Mouse (Mus musculus) ovary, adult 18-20 months (tissue): ENCODE measurements around the gene Etv6.

Source experiments
- DNase-seq: peaks from one replicate; pipeline ENCODE4 v3.0.0; 2022; ENCODE audit warnings: low spot score, mixed read lengths

The Etv6 gene

DNA sequence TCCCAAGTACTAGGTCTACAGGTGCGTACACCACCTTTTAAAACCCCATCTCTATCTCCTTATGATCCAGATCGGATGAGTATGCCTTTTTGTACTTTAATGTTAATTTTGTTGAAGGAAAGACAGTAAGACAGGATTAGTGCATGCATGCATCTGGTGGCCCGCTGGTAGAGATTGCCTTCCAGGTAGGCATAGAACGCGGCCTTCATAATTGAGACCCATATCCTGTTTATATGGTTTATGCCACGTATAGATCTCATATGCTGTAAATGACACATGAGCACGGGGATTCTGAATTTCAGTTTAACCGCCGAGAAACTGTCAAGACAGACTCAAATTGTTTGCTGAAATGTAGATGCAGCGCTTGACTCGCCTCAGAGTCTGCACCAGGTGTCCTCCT lies 133.3 kb downstream of the Etv6 start:
- no peak for DNase-seq

DNA sequence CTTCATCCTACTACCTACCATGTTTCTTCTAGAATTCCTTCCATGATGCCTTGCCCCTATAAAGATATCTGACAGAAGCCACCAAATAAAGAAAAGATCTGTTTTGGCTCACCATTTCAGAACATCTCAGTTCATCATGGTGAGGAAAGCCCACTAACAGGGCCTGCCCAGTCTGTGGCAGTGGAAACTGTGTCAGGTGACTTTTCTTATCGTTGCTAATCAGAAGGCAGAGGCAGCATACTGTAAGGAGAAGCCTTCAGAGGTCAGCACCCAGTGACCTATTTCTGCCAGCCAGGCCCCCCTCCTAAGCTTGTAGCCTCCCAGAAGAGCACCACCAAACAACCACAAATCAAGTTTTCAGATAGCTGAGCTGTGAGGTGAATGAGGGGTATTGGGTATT lies 135.7 kb downstream of the Etv6 start:
- no peak for DNase-seq

- no peak for DNase-seq
Measured at GRCm38 (mm10) chr6:134171906-134172728, 136.6 kb downstream of the Etv6 start.

DNA sequence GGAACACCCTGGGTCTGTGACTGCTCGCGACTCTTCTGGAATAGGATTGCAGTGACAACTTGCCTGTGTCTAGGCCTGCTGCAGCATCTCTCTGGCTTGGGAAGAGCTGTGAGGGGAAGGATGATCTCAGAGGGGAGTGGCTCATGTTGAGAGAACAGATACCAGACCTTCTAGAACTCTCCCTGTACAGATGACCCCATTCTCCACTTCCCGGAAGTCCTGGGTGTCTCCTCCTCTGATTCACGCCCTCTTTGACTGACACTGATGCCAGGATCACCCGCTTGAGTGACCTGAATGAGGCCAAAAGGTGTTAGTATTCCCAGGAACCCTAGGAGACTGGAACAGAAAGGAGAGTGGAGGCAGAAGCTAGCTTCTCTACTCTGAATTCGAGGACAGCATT lies 137.9 kb downstream of the Etv6 start:
- no peak for DNase-seq

GRCm38 (mm10) chr6:134175059-134175458 lies 139.6 kb downstream of the Etv6 start:
- DNase-seq, result no peak

DNA sequence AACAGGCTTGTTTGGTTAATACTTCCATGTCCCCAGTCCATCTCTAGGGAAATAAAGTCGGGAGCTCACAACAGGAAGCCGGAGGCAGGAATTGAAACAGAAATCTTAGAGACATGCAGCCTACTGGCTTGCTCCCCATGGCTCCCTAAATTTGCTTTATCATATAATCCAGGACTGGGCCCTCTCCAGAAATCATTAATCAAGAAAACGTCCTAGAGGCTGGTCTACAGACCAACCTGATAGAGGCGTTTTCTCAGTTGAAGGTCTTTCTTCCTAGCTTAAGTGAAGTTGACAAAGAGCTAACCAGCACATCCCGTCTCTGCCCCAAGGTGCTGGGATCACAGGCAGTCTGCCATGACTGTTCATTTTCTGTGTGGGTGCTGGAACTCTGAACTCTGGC lies 141.7 kb downstream of the Etv6 start:
- DNase-seq, result no peak

DNA sequence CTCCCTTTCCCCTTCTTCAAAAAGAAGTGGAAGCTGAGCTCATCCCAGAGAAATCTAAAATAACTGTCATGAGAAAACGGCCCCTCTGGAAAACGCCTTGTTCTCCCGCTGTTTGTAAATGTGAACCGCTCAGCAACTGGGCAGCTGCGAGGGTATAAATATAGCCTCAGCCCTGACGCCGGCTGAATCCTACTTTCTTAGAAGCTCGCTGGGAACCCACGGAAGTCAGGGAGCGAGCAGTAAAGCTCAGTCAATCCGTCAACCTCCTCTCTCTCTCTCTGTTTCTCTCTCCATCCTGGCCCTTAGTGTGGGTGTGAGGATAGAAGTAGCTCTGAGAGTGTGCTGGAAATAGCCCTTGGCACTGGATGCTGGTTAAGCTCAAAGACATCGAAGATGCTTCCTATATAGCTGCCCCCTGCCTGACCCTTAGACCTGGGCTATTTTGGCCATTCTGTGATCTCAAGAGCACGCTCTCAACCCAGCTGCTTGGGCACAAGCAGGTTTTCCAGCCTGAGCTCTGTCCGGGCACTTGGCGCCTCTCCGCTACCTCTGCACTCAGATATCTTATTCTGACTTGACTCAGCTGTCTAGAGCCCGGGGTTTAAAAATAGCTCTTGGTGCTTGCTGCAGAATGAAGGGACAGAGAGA lies 146.9 kb downstream of the Etv6 start:
- no peak for DNase-seq

- DNase-seq, result no peak
Measured at GRCm38 (mm10) chr6:134183592-134184342, 148.3 kb downstream of the Etv6 start.

DNA sequence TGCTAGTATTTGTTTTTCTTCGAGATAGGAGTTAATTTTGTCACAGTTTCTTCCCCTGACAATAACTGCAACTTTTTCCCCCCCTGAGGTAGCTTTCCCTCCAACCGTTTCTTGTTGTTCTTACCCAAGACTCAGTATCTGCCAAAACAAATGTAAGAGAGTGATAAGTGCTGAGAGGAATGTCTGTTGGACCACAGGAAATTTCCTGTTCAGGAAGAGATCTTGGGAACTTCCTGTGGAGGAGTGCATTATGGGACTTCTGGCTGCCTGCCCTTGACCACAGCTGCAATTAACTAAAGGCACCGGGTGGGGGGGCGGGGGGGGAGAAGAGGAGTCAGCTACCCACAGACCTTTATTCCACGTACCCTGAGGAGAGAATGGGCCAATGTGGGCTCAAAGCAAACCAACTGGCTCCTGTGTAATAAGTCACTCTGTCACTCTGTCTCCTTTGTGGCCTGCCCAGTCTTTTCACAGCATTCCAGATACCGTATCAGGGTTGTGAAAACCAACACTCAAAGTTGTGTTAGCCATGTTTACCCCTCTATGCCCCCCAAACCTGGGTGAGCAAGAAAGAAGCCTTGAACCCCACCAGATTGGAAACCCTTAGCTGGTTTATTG lies 150.9 kb downstream of the Etv6 start:
- DNase-seq, result no peak

GRCm38 (mm10) chr6:134188719-134189118 lies 153.2 kb downstream of the Etv6 start:
- no peak for DNase-seq

- no peak for DNase-seq
Measured at GRCm38 (mm10) chr6:134189174-134189573, 153.7 kb downstream of the Etv6 start.

GRCm38 (mm10) chr6:134189575-134190132 lies 154.2 kb downstream of the Etv6 start:
- DNase-seq, result peak; percentile 66

- no peak for DNase-seq
Measured at GRCm38 (mm10) chr6:134190597-134191278, 155.2 kb downstream of the Etv6 start.

- no peak for DNase-seq
Measured at GRCm38 (mm10) chr6:134192710-134193109, 157.2 kb downstream of the Etv6 start.

GRCm38 (mm10) chr6:134199895-134200294 lies 164.4 kb downstream of the Etv6 start:
- no peak for DNase-seq

- peak; percentile 41 for DNase-seq
Measured at GRCm38 (mm10) chr6:134200577-134200976, 165.1 kb downstream of the Etv6 start.

DNA sequence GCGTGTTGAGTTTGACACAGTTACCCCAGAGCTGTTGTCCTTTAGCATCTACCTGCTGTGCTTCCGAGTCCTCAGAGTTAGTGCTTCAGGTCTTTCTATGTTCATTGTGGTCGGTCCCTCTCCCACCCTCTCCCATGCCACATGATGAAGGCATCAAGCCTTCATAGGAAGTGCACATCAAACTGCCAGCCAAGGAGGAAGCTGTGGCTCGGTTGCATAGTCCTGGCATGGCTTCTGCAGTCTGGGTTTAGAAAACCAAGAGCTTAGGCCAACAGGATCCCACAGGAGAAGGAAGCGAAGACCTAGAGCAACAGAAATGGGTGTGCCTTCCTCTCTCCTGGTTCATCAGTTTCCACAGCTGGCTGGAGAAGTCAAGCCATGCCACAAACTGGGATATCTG lies 166.7 kb downstream of the Etv6 start:
- DNase-seq, result no peak

DNA sequence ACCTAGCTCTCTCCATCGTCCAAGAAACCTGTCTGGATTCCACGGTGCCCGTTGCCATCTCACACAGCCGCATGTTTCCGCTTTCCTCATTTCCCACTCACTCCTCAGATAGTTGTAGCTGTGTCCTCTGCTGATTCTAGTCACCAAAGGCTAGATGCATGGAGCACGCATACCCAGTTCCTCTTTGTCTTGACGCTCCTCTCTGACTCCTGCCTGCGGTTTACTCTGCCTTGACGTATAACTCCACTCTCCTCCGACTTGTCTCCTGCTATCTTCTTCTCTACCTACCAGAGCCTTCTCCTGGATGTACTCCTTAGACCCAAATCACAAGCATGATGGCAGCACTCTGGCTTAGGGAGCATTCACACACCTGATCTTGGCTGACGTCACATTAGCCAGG lies 169.7 kb downstream of the Etv6 start:
- no peak for DNase-seq

DNA sequence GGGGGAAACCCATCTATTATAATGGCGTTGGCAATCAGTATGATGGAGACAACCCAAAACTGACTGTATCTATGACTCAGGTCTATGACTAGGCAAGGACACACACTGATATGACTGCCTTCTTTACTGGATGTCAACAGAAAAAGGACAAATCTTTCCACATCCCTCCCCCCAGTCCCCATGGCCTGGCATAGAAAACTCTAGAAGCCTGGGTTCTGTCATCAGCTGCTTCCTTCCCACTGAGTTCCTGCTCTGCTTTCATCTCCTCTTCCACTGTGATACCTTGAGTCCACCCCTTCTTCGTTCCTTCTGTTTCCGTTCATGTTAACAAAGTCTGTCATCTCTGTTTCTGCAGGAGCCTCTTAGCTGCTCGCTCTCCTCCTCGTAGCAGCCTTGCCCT lies 170.2 kb downstream of the Etv6 start:
- no peak for DNase-seq

GRCm38 (mm10) chr6:134206251-134206650 lies 170.8 kb downstream of the Etv6 start:
- DNase-seq, result no peak

GRCm38 (mm10) chr6:134207391-134208179 lies 172.1 kb downstream of the Etv6 start:
- no peak for DNase-seq
